Mouse (Mus musculus) cerebellum, adult 2 months (tissue): Measurements from ENCODE around the gene Ogn. TPM values are rescaled to one million over a fixed set of nuclear protein-coding genes. Genes with fewer than 3 reads are reported as not detected.

ENCODE experiments used
- DNase-seq, 2 experiments: peaks; one replicate each; pipeline ENCODE4 v3.0.0; 2021
- H3K27ac ChIP-seq: fragments of 200-500 bp; 2 replicates; pipeline ENCODE4 v1.5.1; 2012; ENCODE audit warnings: low read length, control low read depth, inconsistent platforms; ENCODE audit not compliant: insufficient read depth
- H3K27me3 ChIP-seq: fragments of 200-500 bp; 2 replicates; pipeline ENCODE4 v1.6.1; 2012; ENCODE audit warnings: inconsistent platforms, mild to moderate bottlenecking, low read length, moderate library complexity; ENCODE audit not compliant: control insufficient read depth, insufficient read depth
- H3K4me1 ChIP-seq: fragments of 200-500 bp; 2 replicates; pipeline ENCODE4 v1.6.1; 2011; ENCODE audit warnings: low read length; ENCODE audit not compliant: control insufficient read depth, insufficient read depth
- H3K4me3 ChIP-seq: fragments of 200-500 bp; replicated peaks from 2 replicates; pipeline ENCODE3; 2011; ENCODE audit warnings: mild to moderate bottlenecking, low read depth, low read length, control low read depth; ENCODE audit not compliant: insufficient read depth
- CTCF ChIP-seq: fragments of 200-500 bp; IDR thresholded peaks from 2 replicates; pipeline ENCODE4 v1.5.1; 2011; ENCODE audit warnings: low read depth, mild to moderate bottlenecking, control low read depth, low read length, moderate library complexity, borderline replicate concordance; ENCODE audit not compliant: insufficient read depth
- POLR2A ChIP-seq: fragments of 200-500 bp; IDR thresholded peaks from 2 replicates; pipeline ENCODE4 v1.6.1; 2011; ENCODE audit warnings: low read length, control low read depth, borderline replicate concordance; ENCODE audit not compliant: insufficient read depth
- WGBS: fragments of 180-500 bp; shearing (Covaris S2); methylation state at CpG from one replicate; pipeline ENCODE4 v1.1.7; 2018; 5-methylcytosine and 5-hydroxymethylcytosine counted together
- polyA plus RNA-seq: library from polyadenylated mRNA; depleted of rRNA; stranded (reverse); fragments of >200 nt; gene quantifications from 2 replicates; pipeline ENCODE4 v1.2.3, GENCODE M21; 2012

Gene Ogn
- polyA plus RNA-seq, 1 experiment = 2.2 TPM

GRCm38 (mm10) chr13:49628167-49628566 is 20.3 kb downstream of the Ogn start:
- TF ChIP-seq CTCF = no peak
- TF ChIP-seq POLR2A = no peak
- H3K27me3 ChIP-seq = no peaks in the 10 kb centered on the region

GRCm38 (mm10) chr13:49629076-49629475 is 21.2 kb downstream of the Ogn start:
- 85% methylated on average over 2 of the region's 2 CpGs for WGBS
- no peak for DNase-seq
- no peak for TF ChIP-seq POLR2A
- no peak for TF ChIP-seq CTCF
- Histone ChIP-seq H3K27me3 (no peaks in the 10 kb centered on the region), H3K4me1 (no peaks in the 10 kb centered on the region), H3K27ac (no peak overlapping the region), H3K4me3 (no peak overlapping the region)

More at GRCm38 (mm10) chr13:49628167-49628566, 20.3 kb downstream of the Ogn start:
- Histone ChIP-seq H3K4me1 (no peaks in the 10 kb centered on the region), H3K4me3 (no peak overlapping the region), H3K27ac (no peak overlapping the region)
- no peak for DNase-seq

- 94% methylated on average over 2 of the region's 2 CpGs for WGBS
- H3K27me3 ChIP-seq = no peaks in the 10 kb centered on the region
- H3K27ac ChIP-seq = no peak overlapping the region
- no peak overlapping the region for H3K4me3 ChIP-seq
- H3K4me1 ChIP-seq = no peaks in the 10 kb centered on the region
- no peak for DNase-seq
- no peak for TF ChIP-seq CTCF
- no peak for TF ChIP-seq POLR2A
Measured at GRCm38 (mm10) chr13:49639965-49640364, 32.1 kb downstream of the Ogn start.

GRCm38 (mm10) chr13:49642650-49643049 is 34.8 kb downstream of the Ogn start:
- Histone ChIP-seq H3K27me3 (no peaks in the 10 kb centered on the region), H3K27ac (no peak overlapping the region), H3K4me1 (no peaks in the 10 kb centered on the region), H3K4me3 (no peak overlapping the region)
- TF ChIP-seq POLR2A (no peak), CTCF (no peak)
- 53% methylated on average over 6 of the region's 6 CpGs for WGBS
- no peak for DNase-seq

- Histone ChIP-seq H3K4me1 (no peaks in the 10 kb centered on the region), H3K4me3 (no peak overlapping the region), H3K27me3 (no peaks in the 10 kb centered on the region), H3K27ac (no peak overlapping the region)
- TF ChIP-seq POLR2A = no peak
- no peak for DNase-seq
Measured at GRCm38 (mm10) chr13:49643669-49644362, 36.0 kb downstream of the Ogn start.

- DNase-seq = no peak
- no peak overlapping the region for H3K27ac ChIP-seq
- TF ChIP-seq POLR2A = no peak
- TF ChIP-seq CTCF = peak; percentile 21; the same call in 1 of the 2 replicates
- H3K4me1 ChIP-seq = no peaks in the 10 kb centered on the region
- no peaks in the 10 kb centered on the region for H3K27me3 ChIP-seq
- H3K4me3 ChIP-seq = no peak overlapping the region
- 66% methylated on average over 2 of the region's 2 CpGs for WGBS
Measured at GRCm38 (mm10) chr13:49644731-49645529, 37.1 kb downstream of the Ogn start.

- TF ChIP-seq POLR2A (no peak), CTCF (no peak)
- Histone ChIP-seq H3K27me3 (no peaks in the 10 kb centered on the region), H3K4me1 (no peaks in the 10 kb centered on the region), H3K27ac (no peak overlapping the region), H3K4me3 (no peak overlapping the region)
- DNase-seq = no peak
- 87% methylated on average over 1 of the region's 1 CpGs for WGBS
Measured at GRCm38 (mm10) chr13:49646019-49646418, 38.2 kb downstream of the Ogn start.

- no peak for DNase-seq
- H3K27me3 ChIP-seq = no peaks in the 10 kb centered on the region
- TF ChIP-seq POLR2A = no peak
- no peak for TF ChIP-seq CTCF
- no peak overlapping the region for H3K4me3 ChIP-seq
- WGBS = 17% methylated on average over 2 of the region's 2 CpGs
- H3K27ac ChIP-seq = no peak overlapping the region
- H3K4me1 ChIP-seq = no peaks in the 10 kb centered on the region
Measured at GRCm38 (mm10) chr13:49651136-49651535, 43.3 kb downstream of the Ogn start.
